Mouse (Mus musculus) liver, adult (tissue): ENCODE measurements around the gene Ppm1l.
A peak's percentile ranks its signal among the peaks of the same experiment; 100 is the strongest.

Source experiments
- GATA4 ChIP-seq: IDR thresholded peaks from 2 replicates; pipeline ENCODE4 v1.6.1; 2014; ENCODE audit warnings: mild to moderate bottlenecking, low read length; ENCODE audit not compliant: insufficient replicate concordance

The Ppm1l gene

DNA sequence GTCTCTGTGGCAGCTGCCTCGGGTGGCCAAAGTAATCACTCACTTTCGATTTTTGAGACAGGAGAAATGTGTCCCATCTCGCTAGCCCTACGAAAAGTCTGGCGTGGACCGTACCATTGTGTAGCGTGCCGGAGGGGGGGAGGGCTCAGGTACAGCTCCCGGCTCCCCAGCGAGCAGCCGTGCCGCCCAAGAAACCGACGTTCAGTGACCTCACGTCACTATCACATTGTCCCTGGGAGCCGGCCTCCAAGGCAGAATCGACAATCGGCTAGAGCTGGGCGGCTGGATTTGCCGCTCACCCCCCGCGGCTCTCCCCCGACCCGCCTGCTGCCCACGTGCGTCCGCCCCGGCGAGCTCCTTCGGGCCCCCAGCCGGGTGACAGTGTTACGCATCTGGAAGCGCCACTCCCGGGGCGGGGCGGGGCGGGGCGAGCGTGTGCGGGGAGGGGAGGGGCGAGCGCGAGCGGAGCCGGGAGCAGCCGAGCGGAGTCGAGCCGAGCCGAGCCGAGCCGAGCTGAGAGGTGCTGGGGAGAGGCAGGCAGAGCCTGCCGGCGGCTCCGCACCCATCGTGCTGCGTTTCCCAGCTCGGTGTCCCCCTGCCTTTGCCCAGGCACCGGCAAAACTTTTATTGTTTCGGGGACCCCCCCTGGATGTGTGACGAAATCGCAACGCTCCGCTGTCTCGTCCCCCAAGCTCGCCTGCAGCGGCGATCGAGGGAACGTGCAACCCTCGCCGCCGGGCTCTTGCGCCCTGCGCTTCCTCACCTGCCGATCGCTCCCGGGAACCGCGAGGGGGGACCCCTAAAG is at the start of gene Ppm1l:
Gene Ppm1l (plus strand): TSS at position 471 of the 805 bp plus-strand sequence.
- peak; percentile 23; the same call in 1 of the 2 replicates for TF ChIP-seq GATA4

DNA sequence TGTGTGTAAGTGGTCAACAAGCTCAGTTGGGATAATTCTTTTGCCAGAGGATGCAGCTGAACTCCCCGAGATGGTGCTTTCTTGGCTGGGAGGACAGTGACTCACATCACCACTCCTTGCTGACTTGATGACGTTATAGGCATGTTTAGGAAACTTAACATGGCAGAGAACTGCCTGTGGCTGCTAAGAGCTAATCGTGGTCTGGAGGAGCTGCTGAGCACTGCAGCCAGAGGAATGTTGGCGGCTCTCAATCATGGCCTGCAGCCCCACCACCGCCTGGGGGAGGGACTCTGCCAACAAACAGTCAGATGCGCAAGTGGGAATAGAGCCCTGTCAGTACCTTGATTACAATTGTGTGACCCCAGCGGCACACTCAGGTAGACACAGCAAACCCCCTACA is 44.8 kb upstream of the Ppm1l start:
- no peak for TF ChIP-seq GATA4

DNA sequence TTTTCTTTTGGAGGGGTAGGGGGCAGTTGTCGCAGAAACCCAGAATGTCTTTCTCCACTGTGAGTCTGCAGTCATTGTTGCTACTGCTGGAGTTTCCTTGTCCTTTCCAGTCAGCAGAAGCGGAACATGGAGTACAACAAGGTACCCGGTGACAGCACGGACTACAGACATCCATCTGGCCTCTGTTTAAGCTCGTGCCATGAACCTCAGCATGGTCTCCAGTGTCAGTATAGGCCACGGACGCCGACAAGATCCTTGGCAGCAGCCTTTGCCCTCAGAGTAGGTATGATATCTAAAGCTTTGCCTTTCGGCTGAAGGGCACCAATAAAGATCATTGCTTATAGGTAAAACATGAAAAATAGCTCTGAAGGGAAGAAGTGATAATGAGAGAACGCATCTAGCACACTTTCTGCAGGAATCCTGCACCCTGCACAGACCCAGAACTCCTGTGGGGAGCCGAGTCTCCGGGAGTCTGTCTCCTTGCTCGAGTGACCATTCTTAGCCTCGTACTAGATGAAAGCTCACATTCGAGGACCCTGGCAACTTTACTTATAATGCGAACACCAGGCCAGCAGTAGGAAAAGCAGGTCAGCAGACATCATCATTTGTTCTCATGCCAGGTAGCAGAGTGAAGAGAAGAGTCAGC is 42.5 kb upstream of the Ppm1l start:
- no peak for TF ChIP-seq GATA4

DNA sequence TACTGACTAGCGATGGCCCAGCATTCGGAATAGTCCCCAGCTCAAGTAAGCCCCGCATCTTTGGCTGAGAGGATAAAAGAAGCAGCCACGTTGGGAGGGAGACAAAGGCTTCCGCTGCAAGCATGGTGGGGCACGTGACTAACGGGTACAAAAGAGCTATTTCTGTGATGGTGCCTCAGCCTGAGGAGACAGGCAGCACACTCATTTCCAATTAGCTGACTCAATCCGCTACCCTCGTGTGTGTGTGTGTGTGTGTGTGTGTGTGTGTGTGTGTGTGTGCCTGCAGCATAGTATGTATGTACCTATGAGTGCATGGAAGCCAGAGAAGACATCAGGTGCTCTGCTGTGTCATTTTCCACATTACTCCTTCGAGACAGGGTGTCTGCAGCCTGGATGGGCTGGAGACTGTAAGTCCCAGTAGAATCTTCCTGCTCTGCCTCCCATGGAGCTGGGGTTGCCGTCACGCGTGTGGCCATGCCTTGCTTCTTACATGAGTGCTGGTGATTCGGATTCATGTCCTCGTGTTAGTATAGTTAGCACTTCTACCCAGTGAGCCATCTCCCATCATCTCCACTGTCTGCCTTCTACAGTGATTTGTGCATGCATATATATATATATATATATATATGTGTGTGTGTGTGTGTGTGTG is 41.9 kb upstream of the Ppm1l start:
- no peak for TF ChIP-seq GATA4

DNA sequence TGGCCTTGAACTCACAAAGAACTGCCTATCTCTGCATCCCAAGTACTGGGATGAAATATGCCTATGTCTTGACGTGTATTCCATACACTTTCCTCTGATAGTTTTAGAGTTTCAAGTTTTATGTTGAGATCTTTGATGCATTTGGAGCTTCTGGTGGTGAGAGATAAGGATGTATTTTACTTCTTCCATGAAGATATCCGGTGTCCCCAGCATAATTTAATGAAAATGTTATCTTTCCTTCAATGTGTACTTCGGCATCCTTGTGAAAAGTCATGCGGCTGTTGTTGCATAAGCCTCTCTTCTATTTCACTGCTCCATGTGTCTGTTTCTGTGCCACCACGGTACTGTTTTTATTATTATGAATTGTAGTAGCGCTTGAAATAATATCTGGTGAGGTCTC is 38.0 kb upstream of the Ppm1l start:
- no peak for TF ChIP-seq GATA4

DNA sequence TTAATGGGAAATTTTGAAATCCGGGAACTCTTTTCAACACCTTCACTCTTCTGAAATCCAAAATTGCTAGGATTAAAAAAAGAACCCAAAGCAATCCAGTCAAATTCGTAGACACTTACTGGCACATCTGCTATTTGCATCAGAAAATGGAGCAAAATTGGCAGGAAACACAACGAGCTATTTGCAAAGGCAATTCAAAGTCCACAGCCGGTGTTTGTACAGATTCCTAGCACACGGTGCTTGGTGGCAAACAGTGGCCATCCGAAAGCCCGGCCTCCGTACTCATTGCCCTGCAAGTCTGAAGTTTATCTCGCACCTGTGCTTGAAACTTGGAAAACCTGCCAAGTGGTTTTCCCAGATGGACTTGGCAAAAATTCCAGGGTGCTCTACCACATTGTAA is 34.3 kb upstream of the Ppm1l start:
- TF ChIP-seq GATA4 = no peak

DNA sequence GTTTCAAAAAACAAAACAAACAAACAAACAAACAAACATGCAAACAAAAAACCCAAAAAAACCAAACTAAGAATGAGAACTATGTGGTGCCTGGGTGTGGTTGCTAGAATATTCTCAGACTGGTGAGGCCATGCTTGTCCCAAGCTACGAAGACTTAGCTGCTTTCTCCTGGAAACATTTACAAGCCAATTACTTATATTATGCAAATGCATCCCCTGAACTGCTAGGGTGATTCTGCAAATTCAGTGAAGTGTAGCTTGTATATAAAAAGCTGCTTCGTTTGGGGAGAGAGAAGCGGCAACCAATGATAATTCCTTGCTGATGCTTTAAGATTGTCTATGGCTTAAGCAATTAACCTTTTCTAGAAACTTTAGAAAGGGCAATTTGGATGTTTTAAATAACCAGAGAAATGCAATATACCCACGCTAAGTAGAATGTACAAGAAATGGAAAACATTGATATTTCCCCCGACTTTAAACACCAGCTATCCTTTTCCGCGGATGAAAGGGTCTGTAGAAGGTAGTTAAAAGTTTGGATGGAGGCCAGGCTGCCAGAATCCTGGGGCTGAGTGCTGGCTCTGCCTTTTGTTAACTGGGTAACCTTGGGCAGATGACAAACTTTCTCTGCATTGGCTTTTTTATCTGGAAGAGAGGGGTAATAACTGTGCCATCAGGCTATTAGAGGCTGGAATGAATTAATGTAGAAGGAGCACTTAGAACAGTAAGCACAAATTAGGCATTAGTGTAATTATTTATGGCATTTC is 33.4 kb upstream of the Ppm1l start:
- TF ChIP-seq GATA4 = no peak

DNA sequence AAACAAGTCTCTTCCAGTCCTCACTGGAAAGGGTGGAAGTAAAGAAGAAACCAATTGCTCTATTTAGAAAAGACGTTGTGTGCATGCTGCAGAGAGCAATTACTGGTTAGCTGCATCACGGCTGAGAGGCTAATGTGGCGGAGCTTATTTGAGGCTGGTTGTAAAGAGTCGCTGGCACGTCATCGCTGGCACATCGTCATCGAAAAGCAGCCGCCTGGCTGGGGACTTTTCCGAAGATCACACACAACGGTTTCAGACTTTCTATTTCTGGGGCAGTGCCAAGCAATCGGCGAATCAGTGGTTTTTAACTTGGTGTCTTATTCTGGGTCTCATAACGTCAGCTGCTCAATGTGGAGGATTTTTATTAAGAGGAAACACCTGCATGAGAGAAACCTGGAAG is 26.8 kb upstream of the Ppm1l start:
- TF ChIP-seq GATA4 = no peak

DNA sequence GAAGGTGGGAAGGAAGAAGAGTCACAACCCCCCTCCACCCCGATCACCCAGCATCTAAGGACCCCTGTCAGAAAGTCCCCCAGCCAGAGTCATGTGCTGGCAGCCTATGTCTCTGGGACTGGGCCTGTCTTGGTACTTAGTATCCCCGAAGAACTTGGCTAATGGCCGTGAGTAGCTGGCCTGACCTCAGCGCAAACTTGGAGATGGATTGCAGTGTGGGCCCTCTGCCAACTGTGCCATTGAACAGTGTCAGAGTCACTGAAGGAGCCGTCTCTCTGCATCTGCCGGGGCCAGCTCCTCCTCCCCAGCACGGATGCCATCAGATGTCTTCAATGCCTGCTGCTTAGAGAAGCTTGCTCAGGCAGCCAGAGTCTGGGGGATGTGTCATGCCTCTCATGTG is 26.4 kb upstream of the Ppm1l start:
- no peak for TF ChIP-seq GATA4

DNA sequence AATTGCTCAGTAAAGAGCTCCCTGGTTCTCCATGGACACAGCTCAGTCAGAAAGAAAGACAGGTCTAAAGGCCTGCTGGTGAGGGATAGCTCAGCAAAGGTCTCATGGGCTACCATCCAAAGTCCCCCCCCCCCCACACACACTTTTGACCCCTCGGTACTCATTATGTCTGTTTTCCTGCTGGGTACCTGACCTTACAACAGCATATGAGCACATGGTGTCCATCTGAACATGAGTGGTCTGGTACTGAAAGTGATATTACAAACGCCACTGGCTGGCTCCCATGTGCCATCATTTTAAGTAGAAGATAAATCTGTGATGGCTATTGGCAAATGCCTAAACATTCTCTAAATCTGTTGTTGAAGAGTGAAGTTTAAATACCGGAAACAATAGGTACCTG is 25.8 kb upstream of the Ppm1l start:
- no peak for TF ChIP-seq GATA4

DNA sequence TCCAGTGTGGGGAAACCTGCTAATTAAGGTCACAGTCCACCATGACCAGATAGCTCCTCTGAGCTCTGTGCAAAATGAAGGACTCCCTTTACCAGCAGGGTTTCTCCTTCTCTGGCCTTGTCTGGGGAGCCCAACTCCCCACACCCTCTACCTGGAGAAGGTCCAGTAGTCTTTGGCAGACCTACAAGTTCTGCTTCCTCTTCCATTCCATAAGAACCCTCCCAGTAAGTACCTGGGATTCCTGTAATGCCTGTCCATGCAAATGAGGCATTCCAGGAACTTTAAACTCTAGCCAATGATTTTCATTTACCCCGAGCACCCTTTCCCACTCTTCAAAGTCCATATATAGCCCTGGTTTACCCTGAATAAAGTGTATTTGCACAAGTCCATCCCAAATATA is 24.0 kb upstream of the Ppm1l start:
- no peak for TF ChIP-seq GATA4

DNA sequence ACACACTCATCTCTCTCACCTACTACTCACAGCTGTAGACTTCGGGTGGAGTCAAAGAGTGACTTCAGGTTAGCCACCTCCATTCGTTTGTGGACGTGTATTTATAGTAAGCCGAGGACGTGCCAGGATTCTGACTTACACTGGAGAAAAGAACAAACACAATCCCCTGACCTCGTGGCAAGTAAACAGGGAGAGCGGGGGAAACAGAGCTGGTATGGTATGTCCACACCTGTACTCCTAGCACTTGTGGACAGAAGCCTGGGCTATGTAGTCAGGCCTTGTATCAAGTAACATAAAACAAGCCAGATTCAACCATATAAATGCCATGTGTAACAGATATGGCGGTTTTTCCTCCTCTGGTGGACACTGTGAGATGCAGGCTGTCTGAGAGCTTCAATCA is 20.4 kb upstream of the Ppm1l start:
- no peak for TF ChIP-seq GATA4

DNA sequence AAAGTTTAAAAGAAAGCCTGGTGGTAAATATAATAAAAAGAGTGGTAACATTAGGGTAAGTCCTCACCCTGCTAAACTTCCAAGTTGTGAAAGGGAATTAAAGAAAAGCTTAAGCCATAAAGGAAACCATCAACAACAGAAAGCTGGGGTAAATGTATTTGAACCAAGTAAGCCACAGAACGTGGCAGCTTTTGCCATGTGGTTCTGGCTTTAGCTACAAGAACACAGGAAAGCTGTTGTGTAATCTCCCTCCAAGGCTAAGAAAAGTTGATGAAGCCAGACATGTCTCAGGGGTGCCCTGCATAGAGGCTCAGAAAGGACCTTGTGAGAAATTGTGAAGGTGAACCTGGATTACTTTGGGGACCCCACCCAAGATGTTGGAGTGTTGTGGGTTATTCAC is 16.5 kb upstream of the Ppm1l start:
- no peak for TF ChIP-seq GATA4

DNA sequence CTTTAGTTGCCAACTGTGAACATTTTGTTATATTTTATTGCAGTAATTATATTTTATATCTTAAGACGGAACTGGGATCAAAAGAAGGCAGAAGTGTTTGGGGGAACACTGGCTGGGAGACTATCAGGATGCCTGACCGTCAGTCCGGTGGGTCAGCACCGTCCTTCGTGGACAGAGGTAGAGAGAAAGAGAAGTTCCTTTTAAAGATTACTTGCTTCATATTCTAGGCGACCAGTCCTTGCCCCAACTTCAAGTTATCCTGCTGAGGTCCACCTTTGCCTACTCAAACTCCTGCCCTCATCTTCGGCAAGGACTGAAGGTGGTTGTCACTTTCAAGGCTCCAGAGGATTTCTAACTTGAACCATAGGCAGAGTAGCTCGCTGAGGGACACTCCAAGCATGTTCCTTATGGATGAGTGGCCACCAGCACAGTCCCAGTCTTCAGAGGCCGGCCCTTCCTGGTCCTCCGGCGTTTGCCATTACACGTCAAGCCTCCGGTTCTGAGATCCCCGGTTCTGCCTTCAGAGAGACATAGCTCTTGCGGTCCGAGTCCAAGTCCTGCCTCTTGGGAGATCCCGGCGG is 761 bp upstream of the Ppm1l start:
- TF ChIP-seq GATA4 = no peak

DNA sequence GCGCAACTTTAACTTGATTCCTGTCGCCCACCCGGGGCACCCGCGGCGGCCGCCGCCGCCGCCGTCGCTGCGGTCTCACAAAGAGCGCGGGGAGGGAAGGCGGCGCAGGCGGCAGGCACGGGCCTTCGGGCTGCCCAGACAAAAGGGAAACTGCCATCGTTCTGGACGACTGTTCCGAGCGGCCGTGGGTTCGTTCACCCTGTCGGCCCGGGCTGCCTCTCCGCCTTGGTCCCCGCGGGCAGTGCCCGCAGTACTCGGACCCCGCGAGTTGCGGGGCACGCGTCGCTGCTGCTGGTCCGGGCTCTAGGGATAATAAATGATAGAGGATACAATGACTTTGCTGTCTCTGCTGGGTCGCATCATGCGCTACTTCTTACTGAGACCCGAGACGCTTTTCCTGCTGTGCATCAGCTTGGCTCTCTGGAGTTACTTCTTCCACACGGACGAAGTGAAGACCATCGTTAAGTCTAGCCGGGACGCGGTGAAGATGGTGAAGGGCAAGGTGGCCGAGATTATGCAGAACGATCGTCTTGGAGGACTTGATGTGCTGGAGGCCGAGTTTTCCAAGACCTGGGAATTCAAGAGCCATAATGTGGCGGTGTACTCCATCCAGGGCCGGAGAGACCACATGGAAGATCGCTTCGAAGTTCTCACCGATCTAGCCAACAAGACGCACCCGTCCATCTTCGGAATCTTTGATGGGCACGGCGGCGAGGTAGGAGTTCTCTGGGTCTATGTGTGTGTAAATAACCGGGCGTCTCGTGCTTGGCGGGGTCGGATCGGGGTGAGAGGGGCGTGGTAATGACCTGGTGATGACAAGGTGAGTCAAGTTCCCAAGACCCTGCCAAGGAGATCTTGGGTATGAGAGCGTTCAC is 827 bp downstream of the Ppm1l start:
- no peak for TF ChIP-seq GATA4
